Mouse (Mus musculus) frontal cortex, postnatal 14 days (tissue): ENCODE measurements around the gene Srpk2.
"Not testable (repeated sequence)": the region's sequence is repeated elsewhere in the genome, so short reads cannot be mapped to it uniquely, and the experiment has no call there.

Experiments used
- DNase-seq, 2 experiments: peaks; one replicate each; pipeline ENCODE4 v3.0.0; 2022; ENCODE audit warnings: low spot score in 2 of 2

Gene Srpk2

DNA sequence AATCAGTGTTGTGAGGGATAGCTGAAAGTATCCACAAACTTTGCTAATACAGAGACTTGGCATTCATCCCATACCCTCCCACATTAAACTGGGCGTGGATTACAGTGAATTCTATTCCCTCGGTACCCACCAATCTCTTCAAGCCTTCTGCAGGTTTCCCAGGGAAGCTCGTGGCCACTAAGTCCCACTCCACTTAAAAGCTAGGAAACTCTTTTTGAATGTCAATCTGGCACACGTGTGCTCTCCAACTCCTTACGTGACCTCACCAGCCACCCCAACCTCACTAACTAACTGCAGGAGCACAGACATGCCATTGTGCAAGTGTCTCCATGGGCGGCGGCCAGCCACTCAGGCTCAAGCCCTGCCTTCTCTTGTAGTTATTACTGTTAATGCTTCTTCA is 12.3 kb downstream of the Srpk2 start:
- DNase-seq, result no peak

GRCm38 (mm10) chr5:23670880-23671279 is 13.5 kb downstream of the Srpk2 start:
- no peak for DNase-seq

GRCm38 (mm10) chr5:23665906-23666305 is 18.5 kb downstream of the Srpk2 start:
- no peak for DNase-seq

DNA sequence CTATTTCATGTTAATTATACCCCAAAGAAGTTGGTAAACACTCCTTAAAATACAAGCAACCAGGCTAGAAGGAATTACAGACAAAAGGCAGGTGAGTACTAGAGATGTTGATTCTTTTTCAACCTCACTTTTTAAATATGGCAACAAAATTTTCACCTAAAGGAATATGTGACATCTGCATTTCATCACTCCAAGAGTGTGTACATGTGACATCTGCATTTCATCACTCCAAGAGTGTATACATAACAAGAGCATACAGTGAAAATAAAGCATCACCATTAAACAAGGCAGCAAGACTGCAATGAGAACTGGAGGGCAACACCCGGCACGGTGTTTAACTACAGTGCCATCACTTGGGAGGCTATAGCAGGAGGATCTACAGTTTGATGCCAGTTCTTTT is 23.2 kb downstream of the Srpk2 start:
- no peak for DNase-seq

DNA sequence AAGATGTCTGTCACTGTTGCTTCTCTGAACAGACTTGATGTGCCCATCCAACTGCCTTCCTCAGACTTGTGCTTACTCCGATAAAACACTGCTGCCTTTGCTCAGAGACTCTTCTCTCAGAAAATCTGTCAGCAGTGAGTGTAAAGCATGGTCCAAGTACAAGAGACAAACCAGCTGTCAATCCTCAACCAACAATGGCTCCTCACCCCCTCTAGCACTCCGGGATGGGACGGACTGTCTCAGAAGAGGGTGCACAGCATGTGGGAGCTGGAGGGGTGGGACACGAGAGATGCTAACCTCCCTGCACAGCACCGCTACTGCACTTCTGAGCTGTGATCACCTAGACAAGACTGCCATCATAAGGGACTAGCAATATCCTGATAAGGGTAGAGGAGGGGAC is 26.4 kb downstream of the Srpk2 start:
- no peak for DNase-seq

DNA sequence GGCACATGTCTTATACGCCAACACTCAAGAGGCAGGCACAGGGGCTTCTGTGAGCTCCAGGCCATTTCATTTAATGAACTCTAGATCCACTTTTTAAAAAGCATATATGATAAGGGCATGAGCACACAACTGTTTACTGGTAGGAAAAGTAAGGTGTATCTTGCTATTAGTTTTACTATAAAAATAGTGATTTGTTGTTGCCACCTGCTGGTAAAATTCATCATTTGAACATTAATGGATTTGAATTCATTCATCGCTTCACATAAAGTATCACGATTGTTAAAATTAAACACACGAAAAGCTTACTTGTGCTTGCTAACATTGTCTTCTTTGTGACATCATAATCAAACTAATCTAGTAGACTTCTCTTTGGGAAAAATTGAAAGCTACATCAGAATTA is 27.8 kb downstream of the Srpk2 start:
- DNase-seq, result no peak

DNA sequence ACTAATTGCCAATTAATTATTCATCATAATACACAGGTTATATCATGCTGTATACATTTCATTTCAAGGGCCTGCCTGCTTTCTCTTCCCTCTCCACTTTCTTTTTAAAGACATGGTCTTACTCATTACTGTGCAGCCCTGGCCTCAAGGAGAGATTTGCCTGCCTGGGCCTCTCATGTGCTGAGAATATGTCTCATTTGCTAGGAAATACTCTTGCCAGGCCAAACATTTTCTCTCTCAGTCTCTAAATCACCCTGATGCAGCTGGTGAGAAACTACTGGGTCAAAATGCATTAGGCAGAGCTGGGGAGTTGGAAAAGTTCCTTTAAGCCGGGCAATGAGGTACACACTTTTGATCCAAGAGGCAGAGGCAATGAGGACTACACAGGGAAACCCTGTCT is 29.4 kb downstream of the Srpk2 start:
- DNase-seq, result no peak

- DNase-seq, result no peak
These were observed 32.1 kb downstream of the Srpk2 start for GRCm38 (mm10) chr5:23652326-23652725.

DNA sequence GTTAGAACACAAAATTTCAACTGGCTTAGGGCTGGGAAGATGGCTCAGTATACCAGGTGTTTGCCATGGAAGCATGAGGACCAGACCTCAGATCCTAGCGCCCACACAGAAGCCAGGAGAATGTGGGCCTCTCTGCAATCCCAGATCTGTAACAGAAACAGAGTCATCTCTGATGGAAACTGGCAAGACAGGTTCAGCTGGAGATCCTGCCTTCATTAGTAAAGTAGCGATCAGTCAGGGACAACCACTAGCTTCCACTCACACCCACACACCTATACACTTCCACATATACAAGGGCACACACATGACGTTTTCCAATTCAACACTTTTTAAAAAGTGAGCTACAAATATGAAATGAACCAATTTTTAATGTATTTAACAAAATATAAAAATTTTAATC is 32.6 kb downstream of the Srpk2 start:
- DNase-seq, result no peak

GRCm38 (mm10) chr5:23650504-23650903 is 33.9 kb downstream of the Srpk2 start:
- no peak for DNase-seq

DNA sequence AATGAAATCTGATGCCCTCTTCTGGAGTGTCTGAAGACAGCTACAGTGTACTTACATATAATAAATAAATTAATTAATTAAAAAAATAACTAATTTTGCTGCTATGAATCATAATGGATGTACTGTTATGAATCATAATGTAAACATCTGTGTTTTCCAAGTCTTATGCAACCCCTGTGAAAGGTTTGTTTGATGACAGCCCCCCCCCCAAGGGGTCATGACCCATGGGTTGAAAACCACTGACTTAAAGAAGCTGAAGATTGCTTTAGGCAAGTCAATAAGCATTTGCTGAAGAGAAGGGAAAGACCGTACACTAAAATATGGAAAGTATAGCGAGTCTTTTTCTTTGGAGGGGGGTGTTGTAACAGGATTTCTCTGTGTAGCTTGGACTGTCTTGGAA is 35.2 kb downstream of the Srpk2 start:
- no peak for DNase-seq

DNA sequence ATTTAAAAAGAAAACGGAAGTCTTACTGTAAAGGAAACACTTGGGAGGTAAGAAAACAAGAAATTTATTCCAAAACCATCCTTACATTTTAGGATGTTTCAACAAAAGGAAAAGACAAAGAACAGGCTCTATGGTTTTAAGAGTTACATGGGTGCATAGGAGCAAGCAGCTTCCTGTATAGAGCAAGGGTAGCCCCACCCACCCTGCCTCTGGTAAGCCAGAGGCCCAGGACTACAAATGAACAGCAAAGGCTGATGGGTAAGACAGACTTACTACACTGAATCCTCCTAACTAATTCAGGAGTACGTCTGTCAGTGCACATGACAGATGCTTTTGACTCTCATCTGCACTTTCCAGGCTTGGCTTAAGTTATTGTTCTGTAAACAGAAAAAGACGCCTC is 38.7 kb downstream of the Srpk2 start:
- DNase-seq, result no peak

GRCm38 (mm10) chr5:23639193-23639592 is 45.2 kb downstream of the Srpk2 start:
- not testable (repeated sequence) for DNase-seq

DNA sequence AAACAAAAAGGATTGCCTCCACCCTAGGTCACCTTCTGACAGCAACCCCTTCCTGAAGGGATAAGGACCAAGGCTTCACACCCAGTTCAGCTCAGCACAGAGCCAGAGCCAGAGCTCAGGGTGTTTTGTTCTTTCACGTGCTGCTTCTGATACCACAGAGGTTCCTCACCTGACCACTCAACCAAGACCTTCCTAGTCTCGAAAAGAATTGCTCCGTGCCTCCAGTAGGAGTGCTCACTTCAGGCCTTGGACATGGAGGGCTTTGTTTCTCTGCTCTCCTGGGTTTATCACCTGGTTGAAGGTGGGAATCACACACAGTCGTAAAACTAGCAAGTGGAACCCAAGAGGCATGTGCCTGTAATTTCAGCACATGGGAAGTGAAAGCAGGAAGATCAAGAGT is 46.4 kb downstream of the Srpk2 start:
- DNase-seq, result no peak

GRCm38 (mm10) chr5:23637337-23637736 is 47.1 kb downstream of the Srpk2 start:
- no peak for DNase-seq

DNA sequence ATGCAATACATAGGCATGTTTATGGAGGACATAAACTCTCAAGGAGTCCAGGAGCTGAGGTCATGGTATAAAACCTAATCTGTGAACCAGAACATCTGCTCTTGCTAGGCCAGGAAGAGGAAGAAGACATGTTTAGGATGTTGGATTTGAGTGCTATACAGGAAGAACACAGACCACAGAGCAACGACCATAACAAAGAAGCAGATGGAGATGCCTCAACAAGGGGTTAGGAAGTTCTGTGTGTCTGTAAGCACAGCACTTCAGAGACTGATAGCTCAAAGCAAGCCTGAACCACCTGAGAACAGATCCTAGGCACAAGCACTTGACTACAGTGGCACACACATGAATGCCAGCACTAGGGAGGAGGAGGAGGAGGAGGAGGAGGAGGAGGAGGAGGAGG is 52.9 kb downstream of the Srpk2 start:
- no peak for DNase-seq

DNA sequence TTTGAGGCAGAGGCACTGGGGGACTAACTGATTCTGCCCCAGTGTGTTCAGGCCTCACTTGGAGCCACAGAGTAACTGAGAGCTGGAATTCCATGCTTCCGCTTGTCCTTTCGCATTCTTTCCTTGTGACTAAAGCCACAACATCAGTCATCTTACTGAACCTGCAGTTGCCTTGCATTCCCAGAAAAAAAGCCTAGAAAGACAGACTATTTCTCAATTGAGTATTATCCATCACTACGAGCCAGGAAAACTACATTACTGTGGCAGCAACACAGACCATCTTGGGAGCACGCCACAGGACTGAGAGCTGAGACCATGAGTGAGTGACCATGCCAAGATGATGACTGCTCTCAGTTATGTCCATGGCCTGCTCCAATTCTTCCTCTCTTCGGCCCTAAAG is 57.2 kb downstream of the Srpk2 start:
- DNase-seq, result no peak

- DNase-seq, result no peak
These were observed 58.2 kb downstream of the Srpk2 start for GRCm38 (mm10) chr5:23626173-23626572.

DNA sequence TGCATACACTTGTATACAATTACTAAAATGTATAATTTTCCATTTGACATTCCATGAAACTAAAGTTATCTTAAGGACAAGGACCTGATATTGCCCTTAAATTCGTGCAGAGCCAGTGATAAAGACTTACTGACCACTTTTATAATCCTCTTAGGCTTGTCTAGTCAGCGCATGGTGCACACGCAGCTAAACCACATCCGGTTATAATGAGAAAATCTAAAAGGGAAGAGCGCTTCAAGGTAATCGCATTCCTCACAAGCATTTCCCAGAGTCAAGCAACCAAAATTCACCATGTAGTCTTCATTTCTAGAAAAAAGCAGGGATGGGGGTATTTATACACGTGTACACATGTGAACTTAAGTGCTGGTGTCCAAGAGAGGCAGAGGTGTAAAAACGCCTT is 63.8 kb downstream of the Srpk2 start:
- DNase-seq, result no peak

- no peak for DNase-seq
These were observed 65.8 kb downstream of the Srpk2 start for GRCm38 (mm10) chr5:23618656-23619055.

DNA sequence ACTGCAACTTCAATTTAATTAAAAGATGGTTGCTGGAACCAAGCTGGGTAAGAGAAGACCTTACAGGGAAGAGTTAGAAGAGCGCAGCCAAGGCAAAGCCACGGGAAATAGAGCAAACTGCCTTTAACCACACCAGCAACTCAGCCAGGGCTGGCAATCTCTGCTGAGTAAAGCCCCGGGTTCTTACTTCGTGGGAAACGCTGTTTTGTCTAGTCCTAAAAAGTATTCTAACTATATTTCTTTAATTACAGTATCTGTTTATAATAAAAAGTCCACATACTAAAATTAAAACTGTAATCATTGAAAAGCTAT is 67.4 kb downstream of the Srpk2 start:
- peak in 1 of 2 experiments; percentile 34 for DNase-seq

GRCm38 (mm10) chr5:23616270-23617103 is 67.9 kb downstream of the Srpk2 start:
- peak; percentile 25 to 42 for DNase-seq

DNA sequence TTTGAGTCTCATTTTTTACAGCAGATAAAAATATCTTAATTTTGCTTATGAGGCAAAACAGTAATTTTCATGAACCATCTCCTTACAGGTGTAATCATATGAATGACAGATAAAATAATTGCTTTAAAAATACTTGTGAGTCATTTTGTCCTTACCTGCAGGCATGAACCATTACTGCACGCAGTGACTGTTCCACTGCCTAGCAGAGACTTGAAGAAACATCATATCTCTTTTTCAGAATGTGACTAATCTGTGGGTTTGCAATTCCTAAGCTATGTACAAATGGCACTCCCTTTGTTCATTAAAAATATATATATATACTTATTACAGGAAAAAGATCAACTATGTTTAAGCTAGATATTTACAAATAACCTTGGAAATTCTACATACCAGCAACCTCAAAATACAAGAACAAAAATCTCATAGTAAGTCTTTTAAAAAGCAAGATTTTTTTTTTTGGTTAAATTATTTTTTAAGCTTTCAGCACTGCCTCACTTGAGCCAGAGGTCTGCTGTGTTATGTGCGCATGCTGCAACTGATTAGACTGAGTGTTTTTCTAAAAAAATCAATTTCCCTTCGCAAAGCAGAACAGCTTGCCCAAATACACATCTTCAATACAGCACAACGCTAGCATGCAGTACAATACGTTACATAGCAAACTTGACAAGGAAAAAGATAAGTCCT is 68.7 kb downstream of the Srpk2 start:
- no peak for DNase-seq

GRCm38 (mm10) chr5:23612856-23613255 is 71.6 kb downstream of the Srpk2 start:
- DNase-seq, result no peak
